Mouse (Mus musculus) thymus, adult 18-20 months (tissue): Measurements from ENCODE around the gene Serpina11.

Source experiments
- DNase-seq, 2 experiments: peaks; one replicate each; pipeline ENCODE4 v3.0.0; 2022; ENCODE audit warnings: mixed read lengths in 2 of 2

Gene Serpina11

GRCm38 (mm10) chr12:103989857-103990256 is at the start of gene Serpina11:
Gene Serpina11, minus strand, starts transcription at chr12:103989957.
- no peak for DNase-seq

GRCm38 (mm10) chr12:104038181-104038580 is 48.4 kb upstream of the Serpina11 start:
- DNase-seq, result no peak

GRCm38 (mm10) chr12:104033752-104034151 is 44.0 kb upstream of the Serpina11 start:
- DNase-seq, result no peak

- no peak for DNase-seq
Measured at GRCm38 (mm10) chr12:104029986-104030385, 40.2 kb upstream of the Serpina11 start.

GRCm38 (mm10) chr12:104015280-104015679 is 25.5 kb upstream of the Serpina11 start:
- no peak for DNase-seq

- DNase-seq, result no peak
Measured at GRCm38 (mm10) chr12:104013620-104014019, 23.9 kb upstream of the Serpina11 start, which contains the start of gene Serpina9. Gene Serpina9, minus strand, starts transcription at chr12:104013755.

- DNase-seq, result no peak
Measured at GRCm38 (mm10) chr12:104004689-104005088, 14.9 kb upstream of the Serpina11 start.

- no peak for DNase-seq
Measured at GRCm38 (mm10) chr12:104003238-104003612, 13.5 kb upstream of the Serpina11 start.

- no peak for DNase-seq
Measured at GRCm38 (mm10) chr12:104002569-104003237, 12.9 kb upstream of the Serpina11 start.

- DNase-seq, result no peak
Measured at GRCm38 (mm10) chr12:104000594-104000993, 10.8 kb upstream of the Serpina11 start.

- DNase-seq, result no peak
Measured at GRCm38 (mm10) chr12:103999611-104000010, 9.9 kb upstream of the Serpina11 start.

- DNase-seq, result no peak
Measured at GRCm38 (mm10) chr12:103996513-103996912, 6.8 kb upstream of the Serpina11 start.

- DNase-seq, result no peak
Measured at GRCm38 (mm10) chr12:103995292-103996072, 5.7 kb upstream of the Serpina11 start.

GRCm38 (mm10) chr12:103992945-103993344 is 3.2 kb upstream of the Serpina11 start:
- DNase-seq, result no peak

GRCm38 (mm10) chr12:103989514-103989767 is 316 bp downstream of the Serpina11 start:
- no peak for DNase-seq

- no peak for DNase-seq
Measured at GRCm38 (mm10) chr12:103988754-103989513, 823 bp downstream of the Serpina11 start.

- DNase-seq, result no peak
Measured at GRCm38 (mm10) chr12:103985868-103986267, 3.9 kb downstream of the Serpina11 start.

- DNase-seq, result no peak
Measured at GRCm38 (mm10) chr12:103984935-103985334, 4.8 kb downstream of the Serpina11 start.

- DNase-seq, result no peak
Measured at GRCm38 (mm10) chr12:103981646-103982360, 8.0 kb downstream of the Serpina11 start.

- no peak for DNase-seq
Measured at GRCm38 (mm10) chr12:103978294-103978693, 11.5 kb downstream of the Serpina11 start.

- no peak for DNase-seq
Measured at GRCm38 (mm10) chr12:103977846-103978245, 11.9 kb downstream of the Serpina11 start.

GRCm38 (mm10) chr12:103977060-103977459 is 12.7 kb downstream of the Serpina11 start:
- no peak for DNase-seq

GRCm38 (mm10) chr12:103971080-103971479 is 18.7 kb downstream of the Serpina11 start:
- no peak for DNase-seq
